Mouse (Mus musculus) midbrain, embryonic 13.5 days (tissue): ENCODE data around the gene Kdm8. TPM values are rescaled to one million over a fixed set of nuclear protein-coding genes. Genes with fewer than 3 reads are reported as not detected.
"Not testable (repeated sequence)": the region's sequence is repeated elsewhere in the genome, so short reads cannot be mapped to it uniquely, and the experiment has no call there.

Experiments
- ATAC-seq: fragments of 200-750 bp; cut with Nextera tagmentation; 2 replicates; pipeline ENCODE4 v1.8.0; 2017; ENCODE audit warnings: mild to moderate bottlenecking, moderate TSS enrichment, moderate library complexity
- H3K27ac ChIP-seq: fragments of 300-500 bp; sonication (generic); 2 replicates; pipeline ENCODE4 v1.5.1; 2015; ENCODE audit warnings: inconsistent platforms, mild to moderate bottlenecking, moderate library complexity
- H3K27me3 ChIP-seq: fragments of 300-500 bp; sonication (generic); 2 replicates; pipeline ENCODE4 v1.6.1; 2015; ENCODE audit warnings: mild to moderate bottlenecking, inconsistent platforms
- H3K36me3 ChIP-seq: fragments of 300-500 bp; sonication (generic); 2 replicates; pipeline ENCODE4 v1.6.1; 2015; ENCODE audit warnings: mild to moderate bottlenecking, inconsistent platforms
- H3K4me1 ChIP-seq: fragments of 300-500 bp; sonication (generic); replicated peaks from 2 replicates; pipeline ENCODE4 v1.6.1; 2015; ENCODE audit warnings: inconsistent platforms
- H3K4me2 ChIP-seq: fragments of 300-500 bp; sonication (generic); replicated peaks from 2 replicates; pipeline ENCODE4 v1.6.1; 2015; ENCODE audit warnings: moderate library complexity, mild to moderate bottlenecking, inconsistent platforms
- H3K4me3 ChIP-seq: fragments of 300-500 bp; sonication (generic); replicated peaks from 2 replicates; pipeline ENCODE4 v1.5.1; 2015; ENCODE audit warnings: mild to moderate bottlenecking, inconsistent platforms
- H3K9ac ChIP-seq: fragments of 300-500 bp; sonication (generic); replicated peaks from 2 replicates; pipeline ENCODE4 v1.6.1; 2015; ENCODE audit warnings: mild to moderate bottlenecking, inconsistent platforms
- H3K9me3 ChIP-seq: fragments of 300-500 bp; sonication (generic); 2 replicates; pipeline ENCODE4 v1.6.1; 2016; ENCODE audit warnings: mild to moderate bottlenecking, inconsistent platforms
- WGBS: fragments of 180-500 bp; shearing (Covaris S2); methylation state at CpG from one replicate; pipeline ENCODE4 v1.1.7; 2015; 5-methylcytosine and 5-hydroxymethylcytosine counted together
- polyA plus RNA-seq: library from polyadenylated mRNA; unstranded; fragments of >200 nt; fragmentation: Nextera tagmentation; extraction: Ambion mirVana; gene quantifications from 2 replicates; pipeline ENCODE4 v1.2.1, GENCODE M21; 2015

The Kdm8 gene
- polyA plus RNA-seq, 1 experiment from 2014 or later: 6.2 TPM

DNA sequence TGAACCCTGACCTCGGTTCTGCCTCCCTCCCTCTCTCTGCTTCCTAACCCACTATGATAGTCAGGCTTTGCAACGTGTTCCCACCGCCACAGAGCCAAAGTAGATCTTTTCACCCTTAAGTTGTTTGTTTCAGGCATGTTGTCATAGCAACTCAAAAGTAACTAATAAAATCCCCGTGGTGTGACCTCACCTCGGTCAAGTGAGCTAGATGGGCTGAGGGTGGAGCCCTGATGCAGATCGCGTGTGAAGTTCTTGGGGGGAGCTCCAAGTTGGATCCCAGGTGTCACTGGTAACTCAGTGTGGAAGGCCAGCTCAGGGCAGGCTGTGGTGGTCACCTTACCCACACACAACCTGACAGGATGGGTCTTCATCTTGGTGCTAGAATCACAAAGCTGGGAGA, 16.1 kb upstream of the Kdm8 start:
- peaks cover 4% of the 10 kb centered on the region; the same call in 1 of the 2 replicates for H3K4me1 ChIP-seq
- no peak overlapping the region; the same call in 1 of the 2 replicates for H3K9ac ChIP-seq
- H3K4me2 ChIP-seq: no peak overlapping the region
- H3K9me3 ChIP-seq: no peaks in the 10 kb centered on the region
- ATAC-seq: no peak
- no peaks in the 10 kb centered on the region for H3K36me3 ChIP-seq
- no peak overlapping the region for H3K4me3 ChIP-seq
- no peaks in the 10 kb centered on the region for H3K27me3 ChIP-seq
- no peak overlapping the region for H3K27ac ChIP-seq
- 77% methylated on average over 7 of the region's 7 CpGs for WGBS

DNA sequence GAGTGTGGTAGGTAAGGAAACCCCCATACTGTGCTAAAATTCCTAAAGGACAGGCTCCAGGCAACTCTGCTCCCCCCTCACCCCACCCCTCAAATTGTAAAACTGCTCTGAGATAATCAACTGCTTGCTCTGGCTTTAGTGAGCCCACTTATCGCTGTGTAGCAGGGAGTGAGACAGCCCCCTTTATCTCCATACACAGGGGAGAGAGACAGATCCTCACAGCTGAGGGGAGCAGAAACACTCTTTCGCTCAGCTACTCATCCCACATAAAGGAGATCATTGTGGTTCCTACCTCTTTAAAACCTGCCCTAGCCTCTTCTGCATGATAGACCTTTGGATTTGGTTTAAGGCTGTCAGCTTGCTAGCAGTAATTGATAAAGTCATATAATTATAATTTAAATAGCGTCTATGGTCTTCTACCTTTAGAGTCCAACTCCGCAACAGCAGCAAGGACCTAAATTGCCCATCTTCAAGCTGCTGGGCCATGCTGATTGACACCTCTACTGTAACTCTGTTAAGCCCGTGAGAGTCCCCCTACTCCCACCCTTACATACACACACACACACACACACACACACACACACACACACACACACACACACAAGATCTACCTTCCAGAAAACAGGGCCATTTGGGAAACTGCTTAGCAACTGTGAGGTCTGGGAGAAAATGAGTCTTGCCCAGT, 15.5 kb upstream of the Kdm8 start:
- H3K36me3 ChIP-seq, H3K27me3 ChIP-seq, H3K27ac ChIP-seq, H3K4me2 ChIP-seq, H3K9me3 ChIP-seq, H3K4me3 ChIP-seq, ATAC-seq, H3K9ac ChIP-seq, H3K4me1 ChIP-seq: not testable (repeated sequence)
- WGBS: 82% methylated on average over 5 of the region's 5 CpGs

DNA sequence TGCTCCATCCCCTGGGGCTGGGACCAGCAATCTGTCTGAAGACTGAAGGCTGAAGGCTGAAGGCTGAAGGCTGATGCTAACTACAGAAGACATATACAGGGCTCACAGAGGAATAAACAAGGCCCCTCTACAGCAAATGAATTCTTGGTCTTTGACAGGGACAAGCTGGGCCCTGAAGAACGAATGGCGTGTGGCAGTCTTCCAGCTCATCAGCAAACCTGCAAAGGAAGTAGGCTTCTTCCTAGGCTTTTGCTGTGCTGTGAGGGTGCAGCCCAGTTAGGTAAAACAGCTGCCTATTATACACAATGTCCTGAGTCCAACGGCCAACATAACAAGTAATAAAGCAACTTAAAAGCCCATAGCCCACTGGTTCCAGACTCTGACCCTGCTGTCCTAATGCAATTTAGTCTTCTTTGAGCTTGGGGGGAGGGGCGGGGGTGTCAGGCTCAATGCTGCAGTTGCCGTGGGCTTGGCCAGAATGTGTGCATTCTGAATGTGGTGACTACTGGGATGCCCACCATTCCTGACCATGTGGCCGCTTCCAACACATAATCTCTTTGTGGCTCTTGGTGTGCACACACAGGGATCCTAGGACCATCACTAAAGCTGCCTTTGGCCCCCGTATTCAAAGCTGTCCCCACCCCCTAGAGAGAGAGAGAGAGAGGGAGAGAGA, 14.2 kb upstream of the Kdm8 start:
- Histone ChIP-seq H3K36me3 (no peaks in the 10 kb centered on the region), H3K4me1 (peaks cover 9% of the 10 kb centered on the region), H3K9ac (no peak overlapping the region), H3K27ac (no peak overlapping the region), H3K9me3 (no peaks in the 10 kb centered on the region), H3K4me2 (no peak overlapping the region), H3K4me3 (no peak overlapping the region), H3K27me3 (no peaks in the 10 kb centered on the region)
- 66% methylated on average over 7 of the region's 7 CpGs for WGBS
- no peak for ATAC-seq

DNA sequence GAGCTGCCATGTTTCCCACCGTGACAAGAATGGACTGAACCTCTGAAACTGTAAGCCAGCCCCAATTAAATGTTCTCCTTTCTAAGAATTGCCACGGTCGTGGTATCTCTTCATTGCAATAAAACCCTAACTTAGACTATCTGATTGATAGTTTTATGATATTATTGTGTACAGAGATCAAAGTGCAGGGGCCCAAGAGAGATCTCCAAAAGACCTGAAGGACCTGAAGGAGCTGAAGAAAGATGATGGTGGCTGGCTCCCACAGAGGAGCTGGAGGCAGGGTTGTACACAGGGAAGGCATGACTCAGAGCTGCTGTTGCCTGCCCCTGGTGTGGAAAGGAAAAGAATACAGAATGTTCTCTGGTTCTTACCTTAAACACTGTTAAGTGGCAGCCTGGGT, 10.6 kb upstream of the Kdm8 start:
- Histone ChIP-seq H3K27me3 (no peaks in the 10 kb centered on the region), H3K4me1 (peaks cover 9% of the 10 kb centered on the region)

DNA sequence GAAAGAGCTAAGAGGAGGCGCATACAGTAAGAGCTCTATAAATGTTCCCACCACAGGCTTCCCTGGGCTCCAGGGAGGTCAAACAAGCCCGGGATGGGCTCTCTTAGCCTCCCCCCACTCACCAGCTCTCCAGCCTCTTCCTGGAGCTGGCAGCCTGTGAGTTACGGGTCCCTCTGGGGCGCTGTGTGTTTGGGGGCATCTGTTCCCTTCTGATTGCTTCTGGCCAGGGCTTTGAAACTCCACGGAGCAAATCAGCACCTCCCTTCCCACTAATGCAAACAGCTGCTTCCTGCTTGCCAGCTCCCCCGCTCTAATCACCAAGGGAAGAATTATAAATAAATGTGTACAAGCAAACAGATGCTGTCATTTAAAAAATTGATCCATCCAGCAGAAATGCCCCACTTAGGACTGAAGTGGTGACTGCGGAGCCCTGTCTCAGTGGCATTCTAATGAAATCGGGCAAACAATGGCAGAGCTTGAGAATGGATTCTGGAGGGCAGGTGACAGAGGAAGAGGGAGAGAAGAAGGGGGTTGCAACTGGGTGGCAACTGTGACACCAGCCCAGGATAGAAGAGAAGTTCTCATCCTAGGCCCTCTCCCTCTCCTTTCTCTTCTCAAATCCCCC, 9.7 kb upstream of the Kdm8 start:
- Histone ChIP-seq H3K36me3 (no peaks in the 10 kb centered on the region), H3K27ac (peak overlapping the region; percentile 20; the same call in 1 of the 2 replicates), H3K4me1 (peaks cover 9% of the 10 kb centered on the region), H3K4me2 (no peak overlapping the region), H3K27me3 (no peaks in the 10 kb centered on the region), H3K4me3 (no peak overlapping the region), H3K9me3 (no peaks in the 10 kb centered on the region), H3K9ac (no peak overlapping the region)
- ATAC-seq: peak; percentile 62; the same call in 1 of the 2 replicates
- WGBS: 38% methylated on average over 8 of the region's 8 CpGs

More for the DNA sequence above, 10.6 kb upstream of the Kdm8 start:
- 90% methylated on average over 3 of the region's 3 CpGs for WGBS
- no peak overlapping the region for H3K27ac ChIP-seq
- no peak overlapping the region for H3K4me2 ChIP-seq
- no peaks in the 10 kb centered on the region for H3K9me3 ChIP-seq
- no peak for ATAC-seq
- no peak overlapping the region for H3K9ac ChIP-seq
- no peak overlapping the region for H3K4me3 ChIP-seq
- H3K36me3 ChIP-seq: no peaks in the 10 kb centered on the region

DNA sequence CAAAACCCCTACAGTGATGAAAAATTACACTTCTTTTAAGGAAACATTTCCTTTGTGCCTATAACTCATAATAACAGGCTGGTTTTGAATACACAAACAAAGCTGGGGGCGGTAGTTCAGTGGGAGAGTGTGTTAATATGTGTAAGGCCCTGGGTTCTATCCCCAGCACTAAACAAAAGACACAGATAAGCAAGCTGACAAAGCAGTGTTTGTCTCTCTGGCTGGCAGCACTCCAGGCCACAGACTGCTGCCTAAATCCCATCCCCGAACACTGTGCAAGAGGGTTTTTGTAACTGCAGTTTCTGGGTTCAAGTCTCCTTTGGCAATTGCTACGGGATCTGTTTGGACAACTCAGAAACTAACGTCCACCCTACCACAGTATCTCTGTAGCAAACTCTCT, 2.2 kb upstream of the Kdm8 start:
- no peak overlapping the region for H3K9ac ChIP-seq
- no peak for ATAC-seq
- no peaks in the 10 kb centered on the region for H3K27me3 ChIP-seq
- no peak overlapping the region for H3K4me3 ChIP-seq
- no peak overlapping the region for H3K27ac ChIP-seq
- 70% methylated on average over 4 of the region's 4 CpGs for WGBS
- peaks cover 20% of the 10 kb centered on the region for H3K4me1 ChIP-seq
- no peak overlapping the region for H3K4me2 ChIP-seq
- H3K9me3 ChIP-seq: no peaks in the 10 kb centered on the region
- H3K36me3 ChIP-seq: no peaks in the 10 kb centered on the region

DNA sequence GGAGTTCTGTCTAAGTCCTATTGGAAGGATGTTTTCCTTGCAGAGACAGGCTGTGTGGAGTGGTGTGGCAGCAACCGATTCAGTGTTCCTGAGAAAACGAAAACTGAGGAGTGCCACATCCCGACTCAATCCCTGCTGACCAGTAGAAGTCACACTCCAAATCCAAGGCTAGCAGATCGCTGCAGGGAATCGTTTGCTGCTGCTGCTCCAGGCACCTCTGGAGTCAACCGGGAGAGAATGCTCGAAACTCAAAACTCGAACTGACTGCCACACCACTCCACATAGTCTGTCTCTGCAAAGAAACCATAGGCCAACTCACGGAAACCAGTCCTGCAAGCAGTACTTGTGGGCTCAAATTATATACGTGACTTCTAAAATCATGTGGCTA, 406 bp upstream of the Kdm8 start:
- 30% methylated on average over 10 of the region's 10 CpGs for WGBS
- peak overlapping the region; percentile 95 for H3K27ac ChIP-seq
- H3K9ac ChIP-seq: peak overlapping the region; percentile 72
- no peaks in the 10 kb centered on the region for H3K9me3 ChIP-seq
- no peaks in the 10 kb centered on the region for H3K36me3 ChIP-seq
- peak overlapping the region; percentile 53 for H3K4me3 ChIP-seq
- H3K4me2 ChIP-seq: peak overlapping the region; percentile 80
- no peaks in the 10 kb centered on the region for H3K27me3 ChIP-seq
- peaks cover 20% of the 10 kb centered on the region for H3K4me1 ChIP-seq
- ATAC-seq: peak; percentile 5; the same call in 1 of the 2 replicates

DNA sequence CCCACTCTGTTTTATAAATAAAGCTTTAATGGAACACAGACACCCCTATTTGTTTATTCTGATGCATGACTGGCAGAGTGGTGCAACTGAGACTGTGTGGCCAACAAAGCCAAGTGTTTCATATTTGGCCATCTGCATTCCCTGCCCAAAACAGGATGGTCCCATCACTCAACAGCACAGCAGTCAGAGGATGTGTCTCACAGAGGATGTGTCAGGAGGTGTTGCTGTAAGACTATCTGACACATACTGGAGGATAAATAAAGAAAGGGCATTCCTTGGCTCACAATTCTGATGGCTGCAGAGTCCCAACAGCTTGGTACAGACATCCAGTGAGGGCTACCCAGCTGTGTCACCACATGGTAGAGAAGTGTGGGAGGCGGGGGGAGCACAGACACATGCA, 6.2 kb downstream of the Kdm8 start:
- no peaks in the 10 kb centered on the region for H3K27me3 ChIP-seq
- ATAC-seq: no peak
- peaks cover 4% of the 10 kb centered on the region for H3K4me1 ChIP-seq
- no peaks in the 10 kb centered on the region for H3K9me3 ChIP-seq
- H3K27ac ChIP-seq: no peak overlapping the region
- WGBS: 73% methylated on average over 1 of the region's 1 CpGs
- no peak overlapping the region for H3K4me2 ChIP-seq
- H3K4me3 ChIP-seq: no peak overlapping the region
- peaks cover 20% of the 10 kb centered on the region for H3K36me3 ChIP-seq
- no peak overlapping the region for H3K9ac ChIP-seq

DNA sequence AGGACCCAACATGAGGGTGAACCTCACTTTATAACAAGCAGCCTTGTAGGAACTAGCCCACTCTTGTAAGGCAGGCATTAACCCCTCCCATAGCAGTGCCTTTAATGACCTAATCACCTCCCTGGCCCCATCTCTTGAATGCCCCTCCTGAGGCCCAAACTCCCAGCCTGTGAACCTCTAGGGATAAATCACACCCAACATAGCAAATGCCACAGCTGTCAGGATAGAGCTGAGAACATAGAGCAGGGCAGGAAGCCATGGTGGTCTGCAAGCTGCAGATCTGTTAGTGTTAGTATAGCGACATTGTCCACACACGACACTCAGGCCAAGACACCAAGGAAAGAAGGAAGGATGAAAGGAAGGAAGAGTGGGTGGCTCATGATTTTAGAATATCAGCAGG, 6.6 kb downstream of the Kdm8 start:
- H3K27ac ChIP-seq: no peak overlapping the region
- WGBS: 93% methylated on average over 2 of the region's 2 CpGs
- H3K4me3 ChIP-seq: no peak overlapping the region
- H3K9ac ChIP-seq: no peak overlapping the region
- H3K4me1 ChIP-seq: no peaks in the 10 kb centered on the region
- peaks cover 24% of the 10 kb centered on the region for H3K36me3 ChIP-seq
- no peaks in the 10 kb centered on the region for H3K27me3 ChIP-seq
- H3K9me3 ChIP-seq: no peaks in the 10 kb centered on the region
- ATAC-seq: no peak
- H3K4me2 ChIP-seq: no peak overlapping the region

DNA sequence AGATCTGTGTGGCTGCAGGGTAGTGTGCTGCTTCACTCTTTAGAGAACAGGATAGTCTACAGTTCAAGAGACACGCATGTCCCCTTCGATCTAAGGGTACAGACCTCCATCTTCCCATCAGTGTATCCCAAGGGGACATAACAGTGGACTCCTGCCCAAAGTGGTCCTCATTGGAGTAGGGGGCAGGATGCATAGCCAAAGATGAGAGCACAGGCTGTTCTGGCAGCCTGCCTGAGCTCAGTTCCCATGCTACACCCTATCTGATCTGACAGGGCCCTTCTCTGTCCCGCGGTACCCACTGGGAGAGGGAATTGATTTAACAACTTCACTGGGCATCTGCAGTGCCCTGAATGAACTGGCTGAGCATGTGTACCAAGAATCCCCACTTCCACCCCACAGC, 9.2 kb downstream of the Kdm8 start:
- Histone ChIP-seq H3K36me3 (peaks cover 34% of the 10 kb centered on the region), H3K4me2 (no peak overlapping the region), H3K9ac (no peak overlapping the region), H3K27ac (no peak overlapping the region), H3K9me3 (no peaks in the 10 kb centered on the region), H3K27me3 (no peaks in the 10 kb centered on the region), H3K4me1 (no peaks in the 10 kb centered on the region), H3K4me3 (no peak overlapping the region)
- 97% methylated on average over 4 of the region's 4 CpGs for whole genome bisulfite sequencing
- no peak for ATAC-seq

DNA sequence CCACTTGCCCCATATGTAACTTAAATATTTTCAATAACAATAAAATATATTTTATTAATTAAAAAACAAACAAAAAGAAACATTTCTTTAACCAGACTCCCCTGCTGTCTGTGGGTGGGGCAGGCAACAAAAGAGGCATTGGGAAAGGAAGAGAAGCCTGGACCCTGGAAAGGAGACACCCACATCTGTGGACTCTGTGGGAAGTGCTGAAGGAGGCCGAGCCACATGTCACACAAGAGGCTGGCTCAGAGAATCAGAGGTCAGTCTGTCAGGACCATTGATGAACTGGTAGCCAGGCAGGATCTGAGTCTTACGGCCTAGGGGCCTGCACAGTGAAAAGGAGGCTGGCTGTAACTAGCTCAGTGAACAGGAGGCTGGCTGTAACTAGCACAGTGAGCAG, 17.7 kb downstream of the Kdm8 start:
- Histone ChIP-seq H3K4me2 (no peak overlapping the region), H3K9me3 (no peaks in the 10 kb centered on the region)
- WGBS: 63% methylated on average over 2 of the region's 2 CpGs

DNA sequence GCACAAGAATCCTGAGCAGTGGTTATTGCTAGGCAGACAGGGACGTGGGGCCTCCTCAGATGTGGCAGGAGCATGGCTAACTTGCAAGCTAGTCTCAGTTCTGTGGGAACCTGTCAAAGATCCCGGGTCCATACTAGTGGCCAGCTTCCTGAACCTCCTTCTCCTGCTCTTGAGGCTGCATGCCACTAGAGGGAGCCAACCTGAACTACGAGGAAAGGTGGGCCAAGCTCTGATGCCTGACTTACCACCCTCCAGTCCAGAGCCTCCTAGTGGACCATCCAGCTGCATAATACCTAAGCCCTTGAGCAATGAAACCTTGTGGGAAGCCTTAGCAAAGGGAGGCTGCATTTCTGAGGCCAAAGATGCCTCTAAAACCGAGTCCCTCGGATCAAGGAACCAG, 25.5 kb downstream of the Kdm8 start:
- no peaks in the 10 kb centered on the region for H3K9me3 ChIP-seq
- 26% methylated on average over 5 of the region's 5 CpGs for WGBS
- peak; percentile 25; the same call in 1 of the 2 replicates for ATAC-seq
- no peak overlapping the region for H3K4me2 ChIP-seq
- H3K4me3 ChIP-seq: no peak overlapping the region
- peaks cover 10% of the 10 kb centered on the region for H3K4me1 ChIP-seq
- H3K9ac ChIP-seq: no peak overlapping the region
- H3K27me3 ChIP-seq: no peaks in the 10 kb centered on the region
- H3K36me3 ChIP-seq: peaks cover 64% of the 10 kb centered on the region
- no peak overlapping the region for H3K27ac ChIP-seq

More for the DNA sequence above, 17.7 kb downstream of the Kdm8 start:
- H3K27me3 ChIP-seq: no peaks in the 10 kb centered on the region
- no peak for ATAC-seq
- H3K4me1 ChIP-seq: no peaks in the 10 kb centered on the region
- H3K27ac ChIP-seq: no peak overlapping the region
- H3K4me3 ChIP-seq: no peak overlapping the region
- peaks cover 22% of the 10 kb centered on the region for H3K36me3 ChIP-seq
- no peak overlapping the region for H3K9ac ChIP-seq
